Mouse (Mus musculus) ES-E14 (cell line): ENCODE results near the gene Mboat2. TPM values are rescaled to one million over a fixed set of nuclear protein-coding genes. Genes with fewer than 3 reads are reported as not detected.
A peak's percentile ranks its signal among the peaks of the same experiment; 100 is the strongest.

Experiments used
- DNase-seq: peaks from one replicate; pipeline ENCODE4 v3.0.0-alpha.2; 2013; ENCODE audit warnings: low read depth, low spot score
- H3K27ac ChIP-seq: 2 replicates; pipeline ENCODE4 v1.5.1; 2012; ENCODE audit warnings: low read depth, mild to moderate bottlenecking, low read length, moderate library complexity, mixed read lengths; ENCODE audit not compliant: poor library complexity, insufficient read depth, severe bottlenecking
- H3K36me3 ChIP-seq: 2 replicates; pipeline ENCODE4 v1.6.1; 2012; ENCODE audit warnings: mild to moderate bottlenecking, low read length, moderate library complexity, mixed read lengths; ENCODE audit not compliant: control insufficient read depth, poor library complexity, insufficient read depth, severe bottlenecking
- H3K4me1 ChIP-seq, 2 experiments: fragments of 150-350 bp in 1 of 2; sonication (generic) in 1 of 2; 2 replicates each; pipeline ENCODE4 v1.6.1; 2012; ENCODE audit warnings: low read length in 2 of 2, mild to moderate bottlenecking in 1 of 2, mixed read lengths in 1 of 2; ENCODE audit not compliant: control insufficient read depth in 2 of 2, insufficient read depth in 2 of 2, poor library complexity in 1 of 2
- H3K4me3 ChIP-seq, 2 experiments: fragments of 150-350 bp in 1 of 2; sonication (generic) in 1 of 2; 2 replicates each; pipeline ENCODE4 v1.5.1; 2012; ENCODE audit warnings: low read length in 2 of 2, low read depth in 1 of 2, mild to moderate bottlenecking in 1 of 2, mixed read lengths in 1 of 2; ENCODE audit not compliant: insufficient read depth in 1 of 2, poor library complexity in 1 of 2, severe bottlenecking in 1 of 2
- H3K9ac ChIP-seq: 2 replicates; pipeline ENCODE4 v1.6.1; 2012; ENCODE audit warnings: low read depth, mild to moderate bottlenecking, low read length, mixed read lengths; ENCODE audit not compliant: poor library complexity, insufficient read depth, severe bottlenecking
- H3K9me3 ChIP-seq: fragments of 150-350 bp; sonication (generic); 2 replicates; pipeline ENCODE4 v1.6.1; 2012; ENCODE audit warnings: low read depth, mild to moderate bottlenecking, low read length; ENCODE audit not compliant: control insufficient read depth, insufficient read depth
- CHD2 ChIP-seq: IDR thresholded peaks from 2 replicates; pipeline ENCODE4 v1.6.1; 2014; ENCODE audit warnings: mild to moderate bottlenecking, low read depth, low read length, inconsistent platforms
- HCFC1 ChIP-seq: IDR thresholded peaks from 2 replicates; pipeline ENCODE4 v1.6.1; 2012; ENCODE audit warnings: low read length, inconsistent platforms, borderline replicate concordance; ENCODE audit not compliant: insufficient read depth
- MAFK ChIP-seq: IDR thresholded peaks from 2 replicates; pipeline ENCODE4 v1.6.1; 2014; ENCODE audit warnings: mild to moderate bottlenecking, low read depth, low read length, inconsistent platforms; ENCODE audit not compliant: insufficient read depth
- ZC3H11A ChIP-seq: IDR thresholded peaks from 2 replicates; pipeline ENCODE4 v1.6.1; 2012; ENCODE audit warnings: low read depth, mild to moderate bottlenecking, inconsistent platforms, low read length, borderline replicate concordance
- ZNF384 ChIP-seq: IDR thresholded peaks from 2 replicates; pipeline ENCODE4 v1.6.1; 2012; ENCODE audit warnings: low read depth, low read length, inconsistent platforms
- in situ Hi-C, 2 experiments: fragments of 600-800 bp; cut with MboI; formaldehyde crosslinking; loops; one replicate each; pipeline ENCODE4 v1.15.1; 2025; ENCODE audit warnings: low sequenced_read_pairs in 2 of 2, inconsistent platforms in 1 of 2; ENCODE audit not compliant: unreplicated experiment in 2 of 2
- total RNA-seq: library from RNA; depleted of rRNA; stranded (reverse); fragments of 300-350 nt; gene quantifications from 2 replicates; pipeline ENCODE4 v1.2.3, GENCODE M21; 2012

Mboat2 gene
- total RNA-seq, 1 experiment = 16.0 TPM

GRCm38 (mm10) chr12:24811230-24811629, 19.4 kb upstream of the Mboat2 start:
- Histone ChIP-seq H3K36me3 (no peaks in the 10 kb centered on the region), H3K27ac (no peak overlapping the region), H3K4me1 (no peaks in the 10 kb centered on the region), H3K9ac (no peak overlapping the region), H3K4me3 (no peak overlapping the region), H3K9me3 (no peaks in the 10 kb centered on the region)
- TF ChIP-seq CHD2 (no peak), ZNF384 (no peak), ZC3H11A (no peak)
- in situ Hi-C loops = no loop called here
- DNase-seq = no peak

- H3K4me3 ChIP-seq = no peak overlapping the region
These were observed 18.8 kb upstream of the Mboat2 start for GRCm38 (mm10) chr12:24811906-24812305.

GRCm38 (mm10) chr12:24822831-24823230, 7.8 kb upstream of the Mboat2 start:
- H3K4me1 ChIP-seq = no peaks in the 10 kb centered on the region
- TF ChIP-seq HCFC1 (no peak), CHD2 (no peak), ZC3H11A (no peak), MAFK (no peak), ZNF384 (no peak)
- H3K4me3 ChIP-seq = no peak overlapping the region
- H3K9me3 ChIP-seq = no peaks in the 10 kb centered on the region
- no peaks in the 10 kb centered on the region for H3K36me3 ChIP-seq
- no peak overlapping the region for H3K27ac ChIP-seq
- DNase-seq = no peak
- in situ Hi-C loops = no loop called here
- no peak overlapping the region for H3K9ac ChIP-seq

More at GRCm38 (mm10) chr12:24811906-24812305, 18.8 kb upstream of the Mboat2 start:
- TF ChIP-seq ZC3H11A (no peak), CHD2 (no peak), MAFK (no peak), HCFC1 (no peak), ZNF384 (no peak)
- in situ Hi-C loops = no loop called here
- H3K27ac ChIP-seq = no peak overlapping the region
- no peak overlapping the region for H3K9ac ChIP-seq
- no peak for DNase-seq
- no peaks in the 10 kb centered on the region for H3K4me1 ChIP-seq
- H3K9me3 ChIP-seq = no peaks in the 10 kb centered on the region
- H3K36me3 ChIP-seq = no peaks in the 10 kb centered on the region

- Histone ChIP-seq H3K4me3 (no peak overlapping the region), H3K9me3 (no peaks in the 10 kb centered on the region), H3K27ac (no peak overlapping the region), H3K9ac (no peak overlapping the region), H3K36me3 (no peaks in the 10 kb centered on the region), H3K4me1 (no peaks in the 10 kb centered on the region)
- no peak for DNase-seq
- in situ Hi-C loops = no loop called here
- no peak for TF ChIP-seq CHD2
- TF ChIP-seq MAFK = no peak
These were observed 6.9 kb upstream of the Mboat2 start for GRCm38 (mm10) chr12:24823636-24824354.

- TF ChIP-seq MAFK (no peak), CHD2 (no peak), ZNF384 (no peak), ZC3H11A (no peak), HCFC1 (no peak)
- DNase-seq = no peak
- H3K9ac ChIP-seq = no peak overlapping the region
- no peaks in the 10 kb centered on the region for H3K36me3 ChIP-seq
- H3K4me3 ChIP-seq = peak overlapping the region in 1 of 2 experiments; percentile 90; a peak in 2 of 4 replicates
- H3K27ac ChIP-seq = no peak overlapping the region
- in situ Hi-C loops = loop anchor here in 1 of 2 experiments (10.0 kb wide), 1 partner anchor 65 kb away; no protein-coding TSS in a partner anchor
- peaks cover 0 to 3% of the 10 kb centered on the region in 2 experiments; a peak in 1 of 4 replicates for H3K4me1 ChIP-seq
- no peaks in the 10 kb centered on the region for H3K9me3 ChIP-seq
These were observed 593 bp upstream of the Mboat2 start for GRCm38 (mm10) chr12:24830086-24830485.
